33 mouse cellular contexts compared by ENCODE assay signal in genomic region chr4:104435736-104436135, GRCm38 (mm10).
"Had no signal": no experiment of that assay in that cellular context is flagged by ENCODE, and none has a peak within 500 bp of the region (broad histone marks: within the 10 kb centered on the region; RNA-seq: fewer than 3 reads in every experiment).

No protein-coding gene starts in this region.

- H3K36me3 ChIP-seq: limb, embryonic 10.5 days; limb, embryonic 12.5 days; limb, embryonic 13.5 days; limb, embryonic 15.5 days; liver, embryonic 12.5 days; liver, embryonic 13.5 days; liver, embryonic 15.5 days; lung, embryonic 15.5 days; midbrain, embryonic 10.5 days; midbrain, embryonic 12.5 days; midbrain, embryonic 13.5 days; midbrain, embryonic 15.5 days; neural tube, embryonic 12.5 days; neural tube, embryonic 13.5 days had no signal

- ATAC-seq: liver, embryonic 12.5 days; liver, postnatal 0 days; lung, postnatal 0 days; midbrain, embryonic 13.5 days; midbrain, embryonic 15.5 days; midbrain, embryonic 16.5 days had no signal

- H3K27ac ChIP-seq: limb, embryonic 10.5 days; limb, embryonic 12.5 days; limb, embryonic 13.5 days; limb, embryonic 15.5 days; liver, embryonic 12.5 days; liver, embryonic 13.5 days; liver, embryonic 14.5 days; liver, embryonic 15.5 days; lung, embryonic 15.5 days; macrophage; midbrain, embryonic 10.5 days; midbrain, embryonic 12.5 days; midbrain, embryonic 13.5 days; midbrain, embryonic 15.5 days; neural tube, embryonic 12.5 days; neural tube, embryonic 13.5 days had no signal

- DNase-seq: left cerebral cortex, postnatal 4 days; liver; liver, embryonic 13.5 days; liver, postnatal 0 days; lung, adult 18-20 months; lung, adult 2 months; lung, embryonic 14.5 days; lung, postnatal 10 days; lung, postnatal 14 days; lung, postnatal 36 days; lung, postnatal 4 days; midbrain, embryonic 14.5 days had no signal

- H3K27me3 ChIP-seq: limb, embryonic 12.5 days; limb, embryonic 13.5 days; limb, embryonic 15.5 days; liver, embryonic 12.5 days; liver, embryonic 13.5 days; liver, embryonic 15.5 days; lung, embryonic 15.5 days; megakaryocyte, embryonic 14.5 days; midbrain, embryonic 12.5 days; midbrain, embryonic 13.5 days; midbrain, embryonic 15.5 days; neural tube, embryonic 12.5 days; neural tube, embryonic 13.5 days had no signal

- H3K4me3 ChIP-seq: limb, embryonic 10.5 days; limb, embryonic 12.5 days; limb, embryonic 13.5 days; limb, embryonic 15.5 days; liver, embryonic 12.5 days; liver, embryonic 13.5 days; liver, embryonic 15.5 days; lung, embryonic 15.5 days; megakaryocyte, embryonic 14.5 days; midbrain, embryonic 10.5 days; midbrain, embryonic 12.5 days; midbrain, embryonic 13.5 days; midbrain, embryonic 15.5 days; myocyte; neural tube, embryonic 12.5 days; neural tube, embryonic 13.5 days had no signal

- H3K4me2 ChIP-seq: limb, embryonic 12.5 days; limb, embryonic 13.5 days; limb, embryonic 15.5 days; liver, embryonic 11.5 days; liver, embryonic 12.5 days; liver, embryonic 13.5 days; liver, embryonic 15.5 days; lung, embryonic 14.5 days; lung, embryonic 15.5 days; midbrain, embryonic 11.5 days; midbrain, embryonic 12.5 days; midbrain, embryonic 13.5 days; midbrain, embryonic 15.5 days; neural tube, embryonic 12.5 days; neural tube, embryonic 13.5 days had no signal

- H3K9me3 ChIP-seq: limb, embryonic 10.5 days; limb, embryonic 12.5 days; limb, embryonic 13.5 days; limb, embryonic 15.5 days; liver, embryonic 12.5 days; liver, embryonic 13.5 days; liver, embryonic 15.5 days; lung, embryonic 15.5 days; midbrain, embryonic 10.5 days; midbrain, embryonic 12.5 days; midbrain, embryonic 13.5 days; midbrain, embryonic 15.5 days; neural tube, embryonic 12.5 days; neural tube, embryonic 13.5 days had no signal

- H3K9ac ChIP-seq: limb, embryonic 12.5 days; limb, embryonic 13.5 days; limb, embryonic 15.5 days; liver, embryonic 12.5 days; liver, embryonic 13.5 days; liver, embryonic 14.5 days; liver, embryonic 15.5 days; liver, postnatal 0 days; lung, embryonic 14.5 days; lung, embryonic 15.5 days; midbrain, embryonic 12.5 days; midbrain, embryonic 13.5 days; midbrain, embryonic 15.5 days; neural tube, embryonic 12.5 days; neural tube, embryonic 13.5 days had no signal

- H3K4me1 ChIP-seq: limb, embryonic 15.5 days; liver, embryonic 12.5 days; liver, embryonic 13.5 days; liver, embryonic 15.5 days; lung, embryonic 15.5 days; megakaryocyte, embryonic 14.5 days; neural tube, embryonic 12.5 days had no signal
